Mouse (Mus musculus) ES-Bruce4 (cell line): ENCODE data around the gene Myt1l.

Experiments used
- CTCF ChIP-seq: IDR thresholded peaks from one replicate; pipeline ENCODE4 v1.8.1; 2011; ENCODE audit warnings: low read depth, low read length
- EP300 ChIP-seq: IDR thresholded peaks from 2 replicates; pipeline ENCODE4 v1.6.1; 2011; ENCODE audit warnings: low read depth, low read length; ENCODE audit not compliant: insufficient read depth
- POLR2A ChIP-seq: IDR thresholded peaks from one replicate; pipeline ENCODE4 v1.8.1; 2011; ENCODE audit warnings: low read length; ENCODE audit not compliant: insufficient read depth

DNA sequence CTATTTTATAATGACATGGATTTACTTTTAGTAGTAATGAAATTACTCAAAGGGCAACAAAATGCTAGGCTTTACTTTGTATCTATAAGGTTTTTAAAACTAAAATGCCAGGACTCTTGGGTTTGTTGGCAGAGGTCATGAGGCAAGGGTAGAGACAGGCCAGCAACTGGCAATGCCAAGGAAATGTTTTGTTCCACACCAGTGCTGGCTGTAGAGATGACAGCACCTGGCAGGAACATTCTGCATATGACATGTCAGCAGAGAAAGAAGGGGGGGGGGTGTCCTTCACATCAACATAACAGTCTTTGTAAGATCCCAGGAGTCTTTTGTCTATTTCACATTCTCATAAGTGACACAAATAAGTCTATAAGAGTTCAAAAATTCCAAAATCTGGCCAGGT is 302.4 kb downstream of the Myt1l start:
- TF ChIP-seq POLR2A (no peak), CTCF (no peak), EP300 (no peak)
